Mouse (Mus musculus) spleen, adult 2 months (tissue): ENCODE results near the gene Erg.

Experiments used
- CTCF ChIP-seq: fragments of 200-500 bp; IDR thresholded peaks from 2 replicates; pipeline ENCODE4 v1.5.1; 2011; ENCODE audit warnings: mild to moderate bottlenecking, inconsistent platforms; ENCODE audit not compliant: insufficient read depth, insufficient read length, insufficient replicate concordance; ENCODE audit errors: extremely low read depth
- POLR2A ChIP-seq: fragments of 200-500 bp; IDR thresholded peaks from 2 replicates; pipeline ENCODE4 v1.6.1; 2011; ENCODE audit warnings: low read depth, low read length, inconsistent platforms

GRCm38 (mm10) chr16:95615579-95615978 lies 29.2 kb upstream of the Erg start:
- peak; percentile 58; the same call in 1 of the 2 replicates for TF ChIP-seq CTCF
- no peak for TF ChIP-seq POLR2A
